In the genomic region with DNA sequence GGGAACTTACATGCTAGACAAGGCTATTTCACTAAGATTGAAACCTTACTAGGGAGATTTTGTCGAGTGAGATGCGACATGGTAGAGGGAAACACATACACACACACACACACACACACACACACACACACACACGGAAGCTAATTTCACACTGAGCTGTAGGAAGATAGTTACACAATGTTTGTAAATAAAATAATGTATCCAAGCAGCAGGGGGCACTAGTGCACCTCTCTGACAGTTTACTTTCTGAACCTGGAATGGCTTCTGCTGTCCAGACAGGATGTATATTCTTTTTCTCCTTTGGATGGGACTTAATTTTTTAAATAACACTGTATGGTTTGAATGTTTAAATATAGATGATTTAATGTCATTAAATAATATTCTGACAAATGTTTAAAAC, we compare ENCODE assay signal across 8 mouse cellular contexts. TPM values are rescaled to one million over a fixed set of nuclear protein-coding genes. Genes with fewer than 3 reads are reported as not detected.
DNase-seq lines count a peak whose midpoint lies in the region; ATAC-seq and TF ChIP-seq lines count a peak whose summit lies in the region.

No protein-coding gene starts in this region.

- no peaks in the 10 kb centered on the region for H3K36me3 ChIP-seq in heart, postnatal 0 days (replicated peaks; ENCODE audit: control insufficient read depth, insufficient read depth, low read length)
- no peaks in the 10 kb centered on the region for H3K36me3 ChIP-seq in heart, embryonic 12.5 days
- peaks cover 14% of the 10 kb centered on the region for H3K36me3 ChIP-seq in midbrain, embryonic 13.5 days

- ATAC-seq in heart, postnatal 0 days (ENCODE audit: insufficient read depth, low read depth) = no peak
- ATAC-seq in heart, embryonic 12.5 days (ENCODE audit: insufficient number of reproducible peaks, low FRiP score) = no peak
- 0 out of 2 replicates have a peak, but pooled peaks have one; percentile 53 for ATAC-seq in midbrain, embryonic 13.5 days

- H3K27me3 ChIP-seq in heart, postnatal 0 days (ENCODE audit: control insufficient read depth, insufficient read depth, low read length) = no peaks in the 10 kb centered on the region
- no peaks in the 10 kb centered on the region for H3K27me3 ChIP-seq in heart, embryonic 12.5 days (replicated peaks)
- H3K27me3 ChIP-seq in cerebellum, adult 2 months (ENCODE audit: control insufficient read depth, insufficient read depth, low read length) = no peaks in the 10 kb centered on the region
- no peaks in the 10 kb centered on the region for H3K27me3 ChIP-seq in midbrain, embryonic 13.5 days

- no peaks in the 10 kb centered on the region for H3K4me1 ChIP-seq in heart, postnatal 0 days (ENCODE audit: control insufficient read depth, insufficient read depth)
- no peaks in the 10 kb centered on the region for H3K4me1 ChIP-seq in heart, embryonic 12.5 days (replicated peaks)
- no peaks in the 10 kb centered on the region for H3K4me1 ChIP-seq in cerebellum, adult 2 months (ENCODE audit: control insufficient read depth, insufficient read depth, low read length)
- H3K4me1 ChIP-seq in midbrain, embryonic 13.5 days (replicated peaks) = no peaks in the 10 kb centered on the region

- no peak overlapping the region for H3K4me3 ChIP-seq in heart, postnatal 0 days (ENCODE audit: low read depth, low read length)
- no peak overlapping the region for H3K4me3 ChIP-seq in heart, embryonic 12.5 days
- H3K4me3 ChIP-seq in cerebellum, adult 2 months (replicated peaks; ENCODE audit: insufficient read depth, low read depth, low read length) = no peak overlapping the region
- no peak overlapping the region for H3K4me3 ChIP-seq in layer of hippocampus, adult 2 months
- H3K4me3 ChIP-seq in midbrain, embryonic 13.5 days (replicated peaks) = no peak overlapping the region

- TF ChIP-seq EP300 in heart, postnatal 0 days (IDR thresholded peaks at IDR 0.05; ENCODE audit: low read depth) = no peak

- no peak for TF ChIP-seq POLR2A in cerebellum, adult 2 months (IDR thresholded peaks at IDR 0.05; ENCODE audit: borderline replicate concordance, insufficient read depth, low read length)

- TF ChIP-seq CTCF in heart, postnatal 0 days (IDR thresholded peaks at IDR 0.05; ENCODE audit: low read depth) = peak; percentile 68
- peak; percentile 33 for TF ChIP-seq CTCF in cerebellum, adult 2 months (IDR thresholded peaks at IDR 0.05; ENCODE audit: borderline replicate concordance, insufficient read depth, low read depth, low read length)
- peak; percentile 78 for TF ChIP-seq CTCF in layer of hippocampus, adult 2 months (conservative IDR thresholded peaks at IDR 0.05)

- H3K9me3 ChIP-seq in heart, postnatal 0 days (replicated peaks; ENCODE audit: control insufficient read depth, low read length) = no peaks in the 10 kb centered on the region
- H3K9me3 ChIP-seq in heart, embryonic 12.5 days (replicated peaks) = no peaks in the 10 kb centered on the region
- 0 out of 2 replicates have a peak, but pooled peaks cover under 1% of the 10 kb centered on the region for H3K9me3 ChIP-seq in midbrain, embryonic 13.5 days

- 40% methylated on average over 3 of the region's 3 CpGs for WGBS in heart, postnatal 0 days
- WGBS in heart, embryonic 12.5 days = 67% methylated on average over 3 of the region's 3 CpGs
- 55% methylated on average over 3 of the region's 3 CpGs for WGBS in cerebellum, adult 2 months
- WGBS in midbrain, embryonic 13.5 days = 61% methylated on average over 3 of the region's 3 CpGs

- no peak overlapping the region for H3K4me2 ChIP-seq in heart, postnatal 0 days (ENCODE audit: low read depth, low read length)
- H3K4me2 ChIP-seq in heart, embryonic 12.5 days = no peak overlapping the region
- no peak overlapping the region for H3K4me2 ChIP-seq in midbrain, embryonic 13.5 days (replicated peaks)

- H3K27ac ChIP-seq in heart, postnatal 0 days (ENCODE audit: low read depth) = no peak overlapping the region
- no peak overlapping the region for H3K27ac ChIP-seq in heart, embryonic 12.5 days (ENCODE audit: poor library complexity, severe bottlenecking)
- no peak overlapping the region for H3K27ac ChIP-seq in cerebellum, adult 2 months (ENCODE audit: insufficient read depth, low read length)
- H3K27ac ChIP-seq in layer of hippocampus, adult 2 months = no peak overlapping the region
- H3K27ac ChIP-seq in midbrain, embryonic 13.5 days = no peak overlapping the region

- no peak overlapping the region for H3K9ac ChIP-seq in heart, postnatal 0 days (replicated peaks; ENCODE audit: low read depth, low read length)
- no peak overlapping the region for H3K9ac ChIP-seq in heart, embryonic 12.5 days
- H3K9ac ChIP-seq in midbrain, embryonic 13.5 days (replicated peaks) = no peak overlapping the region

- peak; percentile 34 for DNase-seq in heart, postnatal 0 days (ENCODE audit: low spot score)
- peak; percentile 43 for DNase-seq in ES-CJ7 (ENCODE audit: low read depth, low spot score)
- peak in 1 of 2 experiments; percentile 15 for DNase-seq in cerebellum, adult 2 months
- DNase-seq in frontal cortex, postnatal 36 days (ENCODE audit: low spot score in 2 of 2) = peak; percentile 35 to 80
- DNase-seq in layer of hippocampus, adult 2 months (ENCODE audit: low spot score in 2 of 2) = peak; percentile 70 to 74
- DNase-seq in ovary, adult 18-20 months (ENCODE audit: low spot score) = no peak

RNA-seq across cellular contexts. Expression of gene Rnf180, which starts 27.9 kb away (rescaled TPM):
- total RNA-seq in heart, postnatal 0 days (2014; rRNA removed; ENCODE audit: low replicate concordance) = 0.31 and 2.1 TPM in 2 replicates
- 0.96 and 1.2 TPM in 2 replicates for polyA plus RNA-seq in heart, postnatal 0 days (2015; fragmentation: Nextera tagmentation; extraction: Ambion mirVana)
- 2.4 and 3.2 TPM in 2 replicates for polyA plus RNA-seq in heart, embryonic 12.5 days (2016; fragmentation: Nextera tagmentation; extraction: Ambion mirVana)
- 8.7 and 9.1 TPM in 2 replicates for polyA plus RNA-seq in cerebellum, adult 2 months (2012; rRNA removed)
- 10 to 100 TPM; 17.3 to 18.8 TPM for total RNA-seq in layer of hippocampus, adult 2 months (2021)
- polyA plus RNA-seq in midbrain, embryonic 13.5 days (2015; fragmentation: Nextera tagmentation; extraction: Ambion mirVana) = 19.7 and 22.5 TPM in 2 replicates
